Mouse (Mus musculus) hindbrain, embryonic 13.5 days (tissue): Measurements from ENCODE around the gene Calr. TPM values are rescaled to one million over a fixed set of nuclear protein-coding genes. Genes with fewer than 3 reads are reported as not detected.

Experiments used
- ATAC-seq: fragments of 200-750 bp; cut with Nextera tagmentation; 2 replicates; pipeline ENCODE4 v1.8.0; 2017; ENCODE audit warnings: moderate TSS enrichment; ENCODE audit not compliant: low FRiP score
- H3K27ac ChIP-seq: fragments of 300-500 bp; sonication (generic); 2 replicates; pipeline ENCODE4 v1.5.1; 2015; ENCODE audit warnings: inconsistent platforms, mild to moderate bottlenecking, moderate library complexity
- H3K27me3 ChIP-seq: fragments of 300-500 bp; sonication (generic); 2 replicates; pipeline ENCODE4 v1.6.1; 2015; ENCODE audit warnings: mild to moderate bottlenecking, inconsistent platforms
- H3K36me3 ChIP-seq: fragments of 300-500 bp; sonication (generic); 2 replicates; pipeline ENCODE4 v1.6.1; 2015; ENCODE audit warnings: mild to moderate bottlenecking, inconsistent platforms
- H3K4me1 ChIP-seq: fragments of 300-500 bp; sonication (generic); replicated peaks from 2 replicates; pipeline ENCODE4 v1.6.1; 2015; ENCODE audit warnings: inconsistent platforms
- H3K4me2 ChIP-seq: fragments of 300-500 bp; sonication (generic); 2 replicates; pipeline ENCODE4 v1.6.1; 2015; ENCODE audit warnings: inconsistent platforms, mild to moderate bottlenecking, moderate library complexity
- H3K4me3 ChIP-seq: fragments of 300-500 bp; sonication (generic); 2 replicates; pipeline ENCODE4 v1.5.1; 2015; ENCODE audit warnings: mild to moderate bottlenecking, inconsistent platforms
- H3K9ac ChIP-seq: fragments of 300-500 bp; sonication (generic); 2 replicates; pipeline ENCODE4 v1.6.1; 2015; ENCODE audit warnings: mild to moderate bottlenecking, inconsistent platforms
- H3K9me3 ChIP-seq: fragments of 300-500 bp; sonication (generic); 2 replicates; pipeline ENCODE4 v1.6.1; 2016; ENCODE audit warnings: inconsistent platforms
- WGBS: fragments of 180-500 bp; shearing (Covaris S2); methylation state at CpG from one replicate; pipeline ENCODE4 v1.1.7; 2015; 5-methylcytosine and 5-hydroxymethylcytosine counted together
- polyA plus RNA-seq: library from polyadenylated mRNA; unstranded; fragments of >200 nt; fragmentation: Nextera tagmentation; extraction: Ambion mirVana; gene quantifications from 2 replicates; pipeline ENCODE4 v1.2.1, GENCODE M21; 2015

Gene Calr
- polyA plus RNA-seq, 1 experiment from 2014 or later, result 672 TPM

GRCm38 (mm10) chr8:84809941-84810280, 36.8 kb downstream of the Calr start:
- ATAC-seq, result no peak
- Histone ChIP-seq H3K27ac (0 out of 2 replicates have a peak overlapping the region, but pooled peaks have one; percentile 73), H3K9ac (no peak overlapping the region), H3K4me3 (no peak overlapping the region), H3K9me3 (no peaks in the 10 kb centered on the region), H3K27me3 (peaks cover 66% of the 10 kb centered on the region), H3K36me3 (no peaks in the 10 kb centered on the region), H3K4me1 (peaks cover 51% of the 10 kb centered on the region), H3K4me2 (no peak overlapping the region)
- WGBS, result 72% methylated on average over 5 of the region's 5 CpGs

- Histone ChIP-seq H3K4me1 (peaks cover 46% of the 10 kb centered on the region), H3K9me3 (no peaks in the 10 kb centered on the region), H3K27ac (peak overlapping the region; percentile 73), H3K4me3 (no peak overlapping the region), H3K36me3 (no peaks in the 10 kb centered on the region), H3K27me3 (peaks cover 68% of the 10 kb centered on the region), H3K9ac (0 out of 2 replicates have a peak overlapping the region, but pooled peaks have one; percentile 11), H3K4me2 (no peak overlapping the region)
- no peak for ATAC-seq
- 49% methylated on average over 12 of the region's 12 CpGs for WGBS
These were observed 37.4 kb downstream of the Calr start for GRCm38 (mm10) chr8:84809109-84809940.

GRCm38 (mm10) chr8:84806031-84806430, 40.7 kb downstream of the Calr start:
- no peak overlapping the region for H3K4me3 ChIP-seq
- no peaks in the 10 kb centered on the region for H3K36me3 ChIP-seq
- WGBS, result 97% methylated on average over 5 of the region's 5 CpGs
- no peak overlapping the region for H3K4me2 ChIP-seq
- H3K27ac ChIP-seq, result no peak overlapping the region
- H3K27me3 ChIP-seq, result peaks cover 84% of the 10 kb centered on the region
- H3K9ac ChIP-seq, result no peak overlapping the region
- H3K4me1 ChIP-seq, result peaks cover 23% of the 10 kb centered on the region
- H3K9me3 ChIP-seq, result no peaks in the 10 kb centered on the region
- no peak for ATAC-seq

DNA sequence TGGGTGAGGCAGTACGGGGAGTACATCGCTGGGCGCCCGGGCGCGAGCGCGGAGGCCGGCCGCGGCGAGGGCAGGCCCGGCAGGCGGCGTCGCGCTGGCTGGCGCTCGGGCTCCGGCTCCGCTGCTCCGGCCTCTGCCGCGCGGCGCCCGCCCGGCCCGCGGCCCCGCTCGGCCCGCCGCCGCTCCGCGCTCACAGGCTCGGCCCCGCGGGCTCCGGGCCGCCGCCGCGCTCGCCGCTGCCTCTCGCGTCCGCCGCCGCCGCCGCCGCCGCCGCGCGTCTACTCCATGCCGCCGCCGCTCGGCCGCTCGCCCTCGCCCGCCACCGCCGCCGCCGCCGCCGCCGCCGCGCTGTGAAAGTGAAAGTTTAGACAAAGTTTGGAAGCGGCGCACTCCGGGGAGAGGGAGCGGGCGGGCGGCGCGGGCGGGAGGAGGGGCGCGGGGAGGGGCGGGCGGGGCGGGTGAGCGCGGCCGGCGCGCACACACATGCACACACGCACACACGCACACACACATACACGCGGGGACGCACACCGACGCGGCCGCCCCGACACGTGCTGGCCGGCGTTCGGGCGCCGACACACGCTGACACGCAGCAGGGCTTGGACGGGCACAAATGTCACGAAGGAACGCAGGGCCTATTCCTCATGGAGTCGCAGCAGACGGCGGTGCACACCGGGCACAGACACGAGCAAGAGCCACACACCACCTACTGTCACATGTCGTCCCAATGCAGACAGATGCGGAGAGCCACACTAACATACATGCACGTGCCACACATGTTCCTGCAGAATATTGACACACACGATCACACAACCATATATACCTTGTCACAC, 46.5 kb downstream of the Calr start, which contains the start of gene Nfix:
TSS of gene Nfix (minus strand) at position 346 of the 833 bp plus-strand sequence.
- Histone ChIP-seq H3K4me2 (peak within 1 kb of the TSS; percentile 76), H3K4me3 (peak within 1 kb of the TSS; percentile 72), H3K27ac (peak within 1 kb of the TSS; percentile 87), H3K4me1 (peaks cover 47% of the 10 kb centered on the region), H3K9me3 (no peaks in the 10 kb centered on the region), H3K9ac (peak within 1 kb of the TSS; percentile 88), H3K36me3 (no peaks in the 10 kb centered on the region), H3K27me3 (peaks cover 98% of the 10 kb centered on the region)
- ATAC-seq, result peak; percentile 44; the same call in 1 of the 2 replicates
- 3% methylated on average over 42 of the region's 125 CpGs for WGBS

- Histone ChIP-seq H3K27ac (peak overlapping the region; percentile 87), H3K9ac (peak overlapping the region; percentile 88), H3K9me3 (no peaks in the 10 kb centered on the region), H3K4me2 (peak overlapping the region; percentile 76), H3K27me3 (peaks cover 98% of the 10 kb centered on the region), H3K4me3 (peak overlapping the region; percentile 72), H3K4me1 (peaks cover 55% of the 10 kb centered on the region), H3K36me3 (no peaks in the 10 kb centered on the region)
- WGBS, result under 1% methylated on average over 73 of the region's 108 CpGs
- ATAC-seq, result no peak
These were observed 47.4 kb downstream of the Calr start for GRCm38 (mm10) chr8:84799136-84799931.

GRCm38 (mm10) chr8:84798446-84799135, 48.1 kb downstream of the Calr start:
- peak overlapping the region; percentile 88 for H3K9ac ChIP-seq
- ATAC-seq, result no peak
- peak overlapping the region; percentile 72 for H3K4me3 ChIP-seq
- H3K27me3 ChIP-seq, result peaks cover 98% of the 10 kb centered on the region
- WGBS, result 39% methylated on average over 10 of the region's 10 CpGs
- H3K9me3 ChIP-seq, result no peaks in the 10 kb centered on the region
- H3K4me1 ChIP-seq, result peaks cover 63% of the 10 kb centered on the region
- peak overlapping the region; percentile 76 for H3K4me2 ChIP-seq
- peak overlapping the region; percentile 87 for H3K27ac ChIP-seq
- H3K36me3 ChIP-seq, result no peaks in the 10 kb centered on the region

- Histone ChIP-seq H3K9ac (peak overlapping the region; percentile 88; the same call in 1 of the 2 replicates), H3K4me1 (peaks cover 69% of the 10 kb centered on the region), H3K27me3 (peaks cover 98% of the 10 kb centered on the region), H3K4me3 (peak overlapping the region; percentile 72), H3K36me3 (no peaks in the 10 kb centered on the region), H3K27ac (peak overlapping the region; percentile 87; the same call in 1 of the 2 replicates), H3K4me2 (peak overlapping the region; percentile 76), H3K9me3 (no peaks in the 10 kb centered on the region)
- no peak for ATAC-seq
- WGBS, result 71% methylated on average over 6 of the region's 6 CpGs
These were observed 48.8 kb downstream of the Calr start for GRCm38 (mm10) chr8:84797971-84798370.

DNA sequence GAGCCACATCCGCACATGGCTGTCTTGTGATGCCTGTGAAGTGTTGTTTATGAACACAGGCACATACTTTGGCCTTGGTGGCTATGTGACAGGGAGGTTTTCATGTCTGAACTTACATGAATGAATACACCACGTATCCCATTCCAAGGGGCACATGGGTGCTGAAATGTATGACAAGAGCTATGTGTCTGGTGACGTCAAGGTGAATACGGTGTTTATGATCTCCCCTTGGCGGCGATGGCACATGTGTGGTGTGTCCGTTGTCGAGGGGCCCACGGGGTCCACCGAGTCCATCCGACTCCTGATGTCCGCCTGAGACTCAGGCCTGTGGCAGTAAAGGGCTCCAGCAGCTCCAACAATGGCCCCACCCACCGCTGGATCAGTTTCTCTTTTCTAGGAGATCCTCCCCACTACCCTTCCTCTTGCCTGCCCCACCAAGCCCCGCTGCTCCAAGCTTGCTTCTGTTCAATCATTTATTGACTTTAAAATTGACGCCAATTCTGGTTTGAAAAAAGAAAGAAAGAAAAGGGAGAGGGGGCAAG, 49.4 kb downstream of the Calr start:
- 78% methylated on average over 15 of the region's 15 CpGs for WGBS
- peak overlapping the region; percentile 76 for H3K4me2 ChIP-seq
- H3K4me1 ChIP-seq, result peaks cover 75% of the 10 kb centered on the region
- no peaks in the 10 kb centered on the region for H3K9me3 ChIP-seq
- ATAC-seq, result no peak
- H3K27ac ChIP-seq, result no peak overlapping the region
- H3K9ac ChIP-seq, result peak overlapping the region; percentile 88; the same call in 1 of the 2 replicates
- peaks cover 98% of the 10 kb centered on the region for H3K27me3 ChIP-seq
- H3K36me3 ChIP-seq, result no peaks in the 10 kb centered on the region
- no peak overlapping the region for H3K4me3 ChIP-seq

GRCm38 (mm10) chr8:84794486-84794885, 52.2 kb downstream of the Calr start:
- ATAC-seq, result peak; percentile 43
- Histone ChIP-seq H3K27ac (peak overlapping the region; percentile 92), H3K9ac (peak overlapping the region; percentile 35; the same call in 1 of the 2 replicates), H3K36me3 (no peaks in the 10 kb centered on the region), H3K4me3 (no peak overlapping the region), H3K4me1 (peaks cover 83% of the 10 kb centered on the region), H3K9me3 (no peaks in the 10 kb centered on the region), H3K4me2 (peak overlapping the region; percentile 29), H3K27me3 (peaks cover 100% of the 10 kb centered on the region)
- WGBS, result 47% methylated on average over 7 of the region's 7 CpGs

- Histone ChIP-seq H3K36me3 (no peaks in the 10 kb centered on the region), H3K4me2 (peak overlapping the region; percentile 33), H3K4me1 (peaks cover 83% of the 10 kb centered on the region), H3K9ac (peak overlapping the region; percentile 43; the same call in 1 of the 2 replicates), H3K27me3 (peaks cover 100% of the 10 kb centered on the region), H3K9me3 (no peaks in the 10 kb centered on the region), H3K4me3 (peak overlapping the region; percentile 9; the same call in 1 of the 2 replicates), H3K27ac (peak overlapping the region; percentile 92)
- ATAC-seq, result peak; percentile 80
- WGBS, result 48% methylated on average over 13 of the region's 13 CpGs
These were observed 52.8 kb downstream of the Calr start for GRCm38 (mm10) chr8:84793791-84794485.
